Mouse (Mus musculus): ENCODE measurements around the gene Ltc4s.
A peak's percentile ranks its signal among the peaks of the same experiment; 100 is the strongest.

Gene Ltc4s

DNA sequence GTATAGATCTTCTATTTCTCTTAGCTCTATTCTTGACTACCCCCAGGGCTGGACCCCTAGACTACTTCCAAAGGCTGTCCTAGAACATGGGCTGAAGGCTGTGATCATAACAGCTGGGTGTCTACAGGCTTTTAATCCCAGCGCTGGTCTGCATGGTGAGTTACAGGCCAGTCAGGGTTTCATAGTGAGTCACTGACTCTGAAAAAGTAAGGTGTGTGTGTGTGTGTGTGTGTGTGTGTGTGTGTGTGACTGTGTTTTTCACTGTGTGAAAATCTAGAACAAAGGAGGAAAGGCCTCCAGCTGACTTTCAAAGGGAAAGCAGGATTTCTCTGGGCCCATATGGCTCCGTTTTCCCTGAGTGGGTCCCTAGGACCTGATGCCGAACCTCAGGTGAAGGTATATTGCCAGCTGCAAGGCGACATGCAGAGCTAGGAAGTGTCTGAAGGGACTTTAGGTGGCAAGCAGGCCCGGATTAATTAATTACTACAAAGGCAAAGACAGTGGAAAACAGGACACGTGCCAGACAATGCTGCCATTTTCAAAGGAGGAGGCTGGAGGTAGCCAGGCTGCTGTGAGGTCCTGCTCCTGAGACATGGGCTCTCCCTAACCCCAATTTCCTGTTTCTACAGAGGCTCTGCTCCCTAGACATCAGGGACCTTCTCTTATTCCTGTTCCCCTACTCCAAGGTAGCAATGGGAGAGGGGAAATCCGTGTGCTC is 15.7 kb downstream of the Ltc4s start:
- DNase-seq, result peak; percentile 86

DNA sequence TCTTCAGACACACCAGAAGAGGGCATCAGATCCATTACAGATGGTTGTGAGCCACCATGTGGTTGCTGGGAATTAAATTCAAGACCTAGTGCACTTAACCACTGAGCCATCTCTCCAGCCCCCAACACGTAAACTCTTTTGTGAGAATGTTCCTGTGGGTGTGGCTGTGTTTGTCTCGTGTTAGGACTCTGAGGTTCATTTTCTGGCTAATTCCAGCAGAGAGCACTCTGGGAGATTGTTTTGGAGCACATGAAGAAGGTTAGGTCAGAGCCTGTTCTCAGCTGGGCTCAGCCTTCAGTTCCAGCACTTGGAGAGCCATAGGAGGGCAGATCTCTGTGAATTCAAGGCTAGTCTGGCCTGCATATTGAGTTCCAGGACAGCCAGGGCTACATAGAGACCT is 18.6 kb downstream of the Ltc4s start:
- DNase-seq, result no peak

DNA sequence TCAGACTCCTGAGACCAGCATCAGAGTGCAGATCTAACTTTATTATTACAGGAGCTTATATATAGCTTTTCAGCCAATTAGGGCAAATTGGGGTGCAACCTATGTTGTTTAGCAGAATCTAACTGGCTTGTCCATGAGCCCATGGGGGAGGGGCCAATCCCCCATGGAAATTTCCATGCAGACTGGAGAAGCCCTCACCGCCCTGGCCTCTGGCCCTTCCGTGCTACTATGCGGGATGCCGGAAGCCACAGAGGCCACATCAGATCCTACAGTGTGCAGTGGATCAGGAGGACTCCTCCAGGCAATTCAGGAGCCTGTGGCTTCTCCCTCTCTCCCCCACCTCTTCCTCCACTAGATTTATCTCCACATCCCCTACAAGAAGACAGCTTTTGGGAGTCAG is 20.6 kb downstream of the Ltc4s start:
- peak; percentile 61 for DNase-seq

DNA sequence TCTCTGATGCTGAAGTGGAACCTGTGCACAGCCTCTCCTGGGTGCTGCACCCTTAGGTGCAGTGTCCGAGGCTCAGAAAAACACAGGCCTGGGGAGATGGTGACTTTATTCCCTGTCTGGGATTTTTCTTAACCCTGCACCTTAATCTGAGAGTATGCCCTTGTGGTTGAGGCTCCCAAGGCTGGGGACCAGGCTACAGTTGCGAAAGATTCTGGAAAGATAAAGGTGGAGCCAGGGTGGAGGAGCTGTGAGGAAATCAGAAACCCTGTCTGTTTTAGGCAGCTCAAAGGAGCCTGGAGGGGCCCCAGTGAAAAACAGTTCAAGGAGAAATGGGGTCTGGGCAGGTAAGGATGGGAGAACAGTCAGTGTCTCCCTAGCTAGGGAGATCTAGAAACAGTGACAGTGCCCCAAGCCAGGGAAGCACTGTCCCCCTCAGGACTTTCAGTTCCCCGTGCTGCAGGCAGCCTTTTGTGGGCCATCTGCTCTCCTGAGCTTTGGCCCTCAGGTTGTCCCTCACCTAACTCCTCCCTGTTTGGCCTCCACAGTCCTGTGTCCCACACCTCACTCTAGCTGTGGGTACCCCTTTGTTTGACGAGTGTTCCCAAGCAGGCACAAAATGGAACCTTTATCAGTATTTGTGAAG is 21.6 kb downstream of the Ltc4s start:
- DNase-seq, result no peak

DNA sequence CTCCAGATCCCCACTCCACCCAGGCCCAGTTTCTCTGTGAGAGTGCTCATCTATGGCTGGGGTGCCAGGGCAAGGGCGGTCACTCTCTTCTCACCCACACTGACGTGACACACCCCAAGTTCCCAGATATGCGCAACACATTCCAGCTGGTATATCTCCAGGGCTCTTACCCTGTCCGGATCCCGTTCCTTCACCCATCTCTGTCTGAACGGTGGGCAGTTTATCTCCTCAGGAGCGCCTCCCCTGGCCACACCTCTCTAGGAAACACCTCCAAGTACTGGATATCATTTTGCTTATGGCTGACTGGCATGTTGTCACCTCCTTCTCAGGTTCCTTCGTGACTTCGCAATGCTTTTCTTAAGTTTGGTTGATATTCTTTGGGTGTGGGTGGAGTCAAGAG is 22.8 kb downstream of the Ltc4s start:
- DNase-seq, result no peak

DNA sequence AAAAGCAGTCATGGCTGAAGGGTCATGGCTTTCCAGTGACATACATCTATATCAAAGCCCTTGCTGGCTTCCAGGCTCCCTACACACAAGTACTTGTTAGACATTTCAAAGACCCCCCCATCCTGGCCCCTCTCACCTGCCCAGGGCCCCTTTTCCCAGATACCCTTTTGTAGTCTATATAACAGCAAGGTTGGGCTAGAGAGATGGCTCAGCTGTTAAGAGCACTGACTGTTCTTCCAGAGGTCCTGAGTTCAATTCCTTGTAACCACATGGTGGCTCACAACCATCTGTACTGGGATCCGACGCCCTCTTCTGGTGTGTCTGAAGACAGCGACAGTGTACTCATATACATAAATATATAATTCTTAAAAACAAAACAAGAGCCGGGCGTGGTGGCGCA is 23.8 kb downstream of the Ltc4s start:
- DNase-seq, result no peak

DNA sequence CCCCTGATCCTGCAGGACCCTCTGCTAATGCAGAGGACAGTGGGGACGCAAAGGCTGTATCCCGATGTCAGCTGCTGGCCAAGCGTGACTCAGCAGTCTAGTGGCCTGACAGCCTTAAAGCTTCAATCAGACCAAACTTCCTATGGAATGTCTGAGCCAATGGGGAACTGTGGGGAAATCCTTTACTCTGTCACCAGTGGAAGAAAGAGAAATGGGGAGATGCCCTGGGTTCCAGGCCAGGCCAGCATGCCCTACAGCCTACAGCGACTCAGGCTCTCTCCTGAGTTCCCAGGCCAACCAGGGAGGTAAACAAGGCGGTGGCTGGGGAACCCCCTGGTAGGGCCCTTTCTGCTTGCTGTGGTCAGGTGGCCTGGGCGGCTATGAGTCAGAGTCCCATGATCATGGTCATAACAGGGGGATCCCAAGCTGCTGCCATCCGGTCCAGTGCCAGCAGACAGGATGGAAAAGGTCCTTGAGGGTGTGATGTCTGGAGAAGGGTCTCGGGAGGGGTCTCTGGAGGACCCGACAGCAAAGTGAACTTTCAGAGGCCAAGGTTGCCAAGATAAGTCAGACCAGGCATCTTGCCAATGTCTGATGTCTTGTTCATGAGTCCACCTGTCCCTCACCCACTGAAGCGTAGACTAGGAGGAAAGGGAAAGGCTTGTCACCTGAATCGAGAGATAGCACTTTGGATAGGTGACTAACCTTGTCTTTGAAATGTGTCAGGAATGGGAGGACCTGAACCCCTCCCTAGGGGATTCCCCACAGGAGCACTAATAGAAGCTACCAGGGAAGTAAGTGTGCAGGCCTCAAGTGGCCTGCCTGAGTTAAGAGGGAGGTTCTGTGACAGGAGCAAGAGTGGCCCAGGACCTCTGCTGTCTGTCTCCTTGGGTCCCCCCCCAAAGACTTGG is 25.3 kb downstream of the Ltc4s start:
- peak; percentile 97 for DNase-seq

DNA sequence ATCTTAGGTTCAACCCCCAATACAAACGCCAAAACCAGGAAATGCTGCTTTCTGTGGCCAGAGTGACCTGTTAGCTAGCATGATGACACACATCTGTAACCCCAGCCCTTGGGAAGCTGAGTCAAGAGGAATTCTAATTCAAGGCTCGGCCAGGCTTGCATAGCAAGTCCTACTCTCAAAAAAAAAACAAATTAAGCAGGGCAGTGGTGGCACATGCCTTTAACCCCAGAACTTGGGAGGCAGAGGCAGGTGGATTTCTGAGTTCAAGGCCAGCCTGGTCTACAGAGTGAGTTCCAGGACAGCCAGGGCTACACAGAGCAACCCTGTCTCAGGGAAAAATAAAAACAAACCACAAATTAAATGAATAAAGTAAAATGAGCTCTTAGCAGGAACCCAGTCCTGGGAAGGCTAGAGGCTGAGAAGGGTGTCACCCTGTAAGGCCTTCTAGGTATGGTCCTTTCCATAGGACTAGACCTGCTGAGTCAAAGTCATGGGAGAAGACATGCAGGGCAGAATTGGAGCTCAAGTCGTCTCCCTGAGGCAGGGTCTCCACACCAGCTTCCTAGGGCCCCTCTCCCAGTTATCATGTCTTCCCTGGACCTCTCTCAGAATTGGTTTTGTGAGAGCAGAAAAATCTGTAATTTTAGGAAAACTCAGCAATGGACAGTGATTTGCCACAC is 26.2 kb downstream of the Ltc4s start:
- no peak for DNase-seq

DNA sequence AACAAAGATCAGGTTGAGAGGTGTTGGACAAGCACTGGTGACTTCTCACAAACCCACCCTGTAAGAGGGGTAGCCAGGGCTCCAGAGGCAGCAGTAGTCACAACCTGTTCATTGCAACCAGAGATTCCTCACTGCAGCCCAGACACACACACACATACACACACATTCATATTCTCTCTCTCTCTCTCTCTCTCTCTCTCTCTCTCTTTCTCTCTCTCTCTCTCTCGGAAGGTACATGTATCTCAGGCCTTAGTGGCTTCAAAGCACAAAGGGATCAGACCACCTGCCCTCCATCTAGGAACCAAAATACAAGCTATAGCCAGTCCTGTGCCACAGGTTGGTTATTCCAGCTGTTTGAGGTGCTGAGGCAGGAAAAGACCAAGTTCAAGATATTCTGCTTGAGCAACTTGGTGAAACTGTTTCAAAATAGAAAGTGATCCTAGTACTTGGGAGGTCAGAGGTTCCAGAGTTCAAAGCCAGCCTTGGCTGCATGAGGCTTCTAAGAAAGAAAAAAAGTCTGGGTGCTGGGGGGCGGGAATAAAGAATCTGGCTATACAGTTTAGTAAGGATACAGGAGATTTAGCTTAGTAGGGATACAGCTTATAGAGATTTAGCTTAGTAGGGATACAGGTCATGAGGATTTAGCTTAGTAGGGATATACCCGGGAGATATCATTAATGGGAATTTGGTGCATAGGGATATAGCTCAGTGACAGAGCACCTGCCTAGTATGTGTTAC is 26.9 kb downstream of the Ltc4s start:
- DNase-seq, result no peak

DNA sequence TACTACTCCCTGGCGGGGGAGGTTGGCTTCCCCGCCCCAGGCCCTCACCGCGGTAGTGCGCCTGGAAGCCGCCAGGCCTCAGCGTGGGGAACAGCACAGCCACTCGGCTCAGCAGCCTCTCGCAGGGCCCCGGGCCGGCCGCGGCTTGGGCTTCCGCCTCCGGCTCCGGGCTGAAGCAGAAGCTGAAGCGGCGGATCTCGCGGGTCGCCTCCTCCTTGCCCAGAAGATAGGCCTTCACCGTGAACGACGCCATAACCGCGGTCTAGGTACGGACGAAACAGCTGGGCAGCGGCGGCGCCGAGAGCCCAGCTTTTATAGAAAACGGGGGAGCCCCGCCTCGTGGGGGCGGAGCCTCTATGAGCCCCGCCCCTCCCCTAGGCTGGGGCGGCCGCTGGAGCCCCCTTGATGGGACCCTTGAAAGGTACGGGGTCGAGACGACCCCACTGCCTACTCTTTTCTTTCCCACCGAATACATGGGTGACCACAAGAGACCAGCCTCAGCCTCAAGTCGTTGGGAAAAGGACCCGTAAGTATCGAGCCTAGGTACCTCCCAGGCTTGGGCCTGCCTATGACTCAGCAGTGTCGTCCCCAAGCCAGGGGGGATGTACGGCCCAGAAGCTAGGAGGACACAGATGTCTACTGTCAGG is 27.8 kb downstream of the Ltc4s start, which contains the start of the genes Sqstm1 and Mgat4b:
Gene Sqstm1, minus strand, starts transcription at position 323 of the 647 bp plus-strand sequence.
Gene Mgat4b, plus strand, starts transcription at position 386 of the 647 bp plus-strand sequence.
- peak; percentile 84 for DNase-seq

DNA sequence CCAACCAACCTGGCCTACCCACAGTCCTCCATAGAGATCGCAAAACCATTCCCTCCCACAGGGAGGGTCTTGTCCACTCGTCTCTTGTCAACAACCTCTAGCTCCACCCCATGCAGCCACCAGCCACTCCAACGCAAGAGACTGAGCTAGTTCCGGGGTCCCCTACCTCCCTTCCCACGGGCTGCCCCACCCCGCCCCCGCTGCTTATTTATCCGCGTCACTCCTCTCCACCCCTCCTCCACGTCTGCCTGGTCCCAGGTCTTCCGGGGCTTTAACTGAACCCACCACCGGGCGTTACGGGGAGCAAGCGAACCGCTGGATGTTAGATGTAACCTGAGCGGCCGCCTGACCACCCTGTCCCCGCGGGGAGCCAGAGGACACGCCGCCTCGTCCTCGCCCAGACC is 28.3 kb downstream of the Ltc4s start:
- peak; percentile 94 for DNase-seq

DNA sequence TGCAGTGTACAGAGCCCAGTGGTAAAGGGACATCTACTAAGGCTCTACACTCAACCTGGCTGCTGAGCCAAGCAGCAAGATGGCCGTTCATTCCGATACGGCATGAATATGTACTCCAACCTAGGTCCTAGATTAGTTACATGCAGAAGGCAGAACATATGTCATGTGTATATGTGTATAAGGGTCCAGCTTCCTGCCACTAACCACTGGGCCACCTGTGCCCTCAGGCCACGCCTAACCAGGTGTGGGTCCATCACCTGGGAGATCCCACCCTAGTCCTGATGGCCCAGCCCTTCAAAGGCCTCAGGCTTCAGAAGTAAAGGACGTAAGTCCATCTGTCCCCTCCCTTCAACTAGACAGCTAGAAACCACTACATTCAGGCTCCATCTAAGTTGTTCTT is 30.4 kb downstream of the Ltc4s start:
- no peak for DNase-seq

DNA sequence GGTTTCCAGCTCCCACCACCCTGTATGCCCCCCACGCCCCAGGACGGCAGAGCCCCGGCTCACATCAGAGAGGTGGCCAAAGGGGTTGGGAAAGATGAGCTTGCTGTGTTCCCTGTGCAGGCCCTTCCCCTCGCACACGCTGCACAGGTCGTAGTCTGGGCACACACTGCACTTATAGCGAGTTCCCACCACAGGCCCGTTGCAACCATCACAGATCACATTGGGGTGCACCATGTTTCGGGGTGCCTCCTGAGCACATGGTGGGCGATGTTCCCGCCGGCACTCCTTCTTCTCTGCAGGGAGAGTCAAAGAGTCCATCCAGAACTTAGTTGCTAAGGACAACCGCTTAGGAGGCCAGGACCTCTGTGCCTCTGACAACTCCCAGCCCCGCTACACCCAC is 31.1 kb downstream of the Ltc4s start:
- no peak for DNase-seq

DNA sequence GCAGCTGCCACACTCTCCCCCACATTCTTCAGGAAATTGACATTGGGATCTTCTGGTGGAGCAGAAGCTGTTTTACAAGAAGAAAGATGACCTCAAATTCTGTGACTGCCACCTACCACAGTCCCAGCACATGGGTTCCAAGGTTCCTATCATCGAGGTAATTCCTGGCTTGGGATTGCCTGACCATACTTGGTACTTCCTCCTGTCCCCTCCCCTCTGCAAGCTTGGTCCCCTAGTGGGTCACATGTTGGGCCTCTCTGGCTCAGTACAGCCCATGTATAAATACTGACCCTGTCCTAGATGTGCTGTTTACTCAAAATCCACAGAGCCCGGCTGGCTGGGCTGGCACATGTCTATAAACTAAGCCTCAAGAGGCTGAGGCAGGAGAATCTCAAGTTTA is 32.4 kb downstream of the Ltc4s start:
- DNase-seq, result no peak

DNA sequence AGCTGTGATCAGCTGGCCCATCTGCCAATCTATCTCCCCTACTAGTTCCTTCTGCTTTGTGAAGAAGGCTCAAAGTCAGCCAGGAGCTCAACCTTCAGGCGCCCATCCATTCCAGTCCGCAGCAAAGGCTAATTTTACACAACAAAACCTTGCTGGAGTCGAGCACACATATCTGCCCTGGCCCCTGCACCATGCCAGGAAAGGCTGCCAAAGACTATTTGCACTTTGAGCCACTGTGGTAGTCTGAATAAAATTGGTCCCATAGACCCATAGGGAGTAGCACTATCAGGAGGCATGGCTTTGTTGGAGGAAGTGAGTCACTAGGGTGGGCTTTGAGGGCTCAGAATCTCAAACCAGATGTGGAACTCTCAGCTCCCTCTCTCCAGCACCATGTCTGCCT is 33.0 kb downstream of the Ltc4s start:
- DNase-seq, result peak; percentile 61

DNA sequence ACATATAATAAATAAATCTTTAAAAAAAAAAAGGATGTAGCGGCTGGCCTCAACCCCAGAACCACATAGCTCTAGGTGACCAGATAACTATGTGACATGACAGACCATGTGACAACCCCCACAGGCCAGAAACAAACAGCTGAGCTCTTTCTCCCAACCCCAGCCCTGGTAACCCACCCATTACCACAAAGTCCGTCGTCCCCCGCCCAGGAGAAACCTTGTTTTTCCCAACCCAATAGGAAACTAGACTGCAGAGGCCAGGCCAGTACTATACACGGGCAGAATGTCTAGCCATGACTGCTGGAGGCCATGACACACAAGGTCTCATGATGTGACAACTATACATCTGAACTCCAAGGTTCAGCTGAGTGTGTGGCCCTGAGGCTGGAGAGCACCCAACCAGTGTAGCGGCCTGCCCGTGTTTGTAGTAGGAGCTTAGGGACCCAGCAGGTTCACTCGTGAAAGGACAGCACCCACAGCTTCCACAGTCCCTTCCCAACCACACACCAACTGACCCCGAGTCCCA is 35.1 kb downstream of the Ltc4s start:
- no peak for DNase-seq

DNA sequence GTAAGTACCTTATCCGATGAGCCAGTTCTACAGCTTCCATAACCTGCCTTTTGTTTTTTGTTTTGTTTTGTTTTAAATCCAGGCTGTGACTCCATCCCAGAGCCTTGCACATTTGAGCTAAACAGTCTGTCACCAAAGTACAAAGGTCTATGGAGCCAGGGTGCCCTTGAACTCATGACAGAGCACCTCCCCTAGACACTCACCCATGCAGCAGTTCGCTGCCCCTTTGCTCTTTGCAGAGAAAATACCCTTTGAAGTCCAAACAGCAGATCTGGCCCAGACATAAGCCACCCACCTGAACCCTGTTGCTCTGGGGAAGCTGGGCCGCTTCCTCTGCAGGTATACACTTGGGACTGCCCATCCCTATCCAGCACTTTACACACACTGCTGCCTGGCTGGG is 36.8 kb downstream of the Ltc4s start:
- peak; percentile 49 for DNase-seq

DNA sequence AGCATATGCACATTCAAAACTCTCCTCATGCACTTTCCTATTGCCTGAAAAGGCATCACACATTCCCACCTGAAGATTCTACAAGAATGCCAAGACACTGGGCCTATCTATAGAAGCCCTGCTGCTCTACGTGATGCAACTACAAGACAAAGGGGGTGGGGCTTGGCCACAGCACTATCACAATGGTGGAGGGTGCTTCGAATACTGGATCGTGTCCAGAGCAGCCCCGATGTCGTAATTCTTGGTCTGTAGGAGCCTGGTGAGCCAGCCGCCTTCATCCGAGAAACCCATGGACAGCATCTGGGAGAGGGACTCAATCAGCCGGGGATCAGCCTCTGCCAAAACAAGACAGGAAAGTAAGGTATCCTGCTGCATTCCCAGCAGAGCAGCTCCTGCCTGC is 37.8 kb downstream of the Ltc4s start:
- no peak for DNase-seq

DNA sequence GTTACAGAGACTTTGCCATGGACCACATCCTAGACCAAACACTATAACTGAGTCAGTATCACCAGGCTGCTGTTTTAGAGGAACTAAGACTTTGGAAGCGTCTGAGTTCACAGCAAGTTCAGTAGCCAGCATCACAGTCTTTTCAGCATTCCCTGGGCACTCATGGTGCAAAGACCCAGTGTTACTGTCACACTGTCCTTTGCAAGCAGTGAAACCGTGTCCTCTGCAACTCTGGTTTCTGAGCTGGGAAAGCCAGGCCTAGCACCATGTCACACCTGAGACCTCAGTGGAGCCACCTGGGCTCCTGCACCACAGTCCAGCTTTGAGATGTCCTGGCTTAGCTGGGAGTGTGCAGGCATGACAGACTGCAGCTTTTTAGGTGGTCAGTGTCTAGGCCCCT is 39.5 kb downstream of the Ltc4s start:
- DNase-seq, result no peak

DNA sequence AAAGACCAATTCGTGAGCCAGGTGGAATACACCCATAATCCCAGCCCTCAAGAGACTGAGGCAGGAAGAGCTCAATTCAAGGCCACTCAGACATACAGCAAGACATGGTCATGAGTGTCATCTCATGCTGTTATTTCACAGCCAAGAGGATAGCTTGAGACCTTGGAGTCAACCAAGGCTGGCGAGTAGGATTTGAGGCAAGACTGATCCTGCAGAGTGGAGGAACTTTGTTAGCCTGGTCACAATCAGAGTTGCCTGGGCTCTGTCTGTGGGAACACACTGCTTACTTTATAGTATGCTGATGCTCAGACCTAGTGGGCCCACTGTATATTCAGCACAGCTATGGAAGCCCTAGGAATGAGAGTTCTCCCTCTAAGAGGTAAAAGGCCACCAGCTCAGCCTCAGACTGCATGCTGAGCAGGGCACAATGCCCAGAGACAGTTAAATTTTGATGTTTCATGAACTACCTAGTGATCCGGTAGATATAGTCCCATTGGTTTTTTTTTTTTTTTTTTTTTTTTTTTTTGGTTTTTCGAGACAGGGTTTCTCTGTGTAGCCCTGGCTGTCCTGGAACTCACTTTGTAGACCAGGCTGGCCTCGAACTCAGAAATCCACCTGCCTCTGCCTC is 40.1 kb downstream of the Ltc4s start:
- DNase-seq, result peak; percentile 56

DNA sequence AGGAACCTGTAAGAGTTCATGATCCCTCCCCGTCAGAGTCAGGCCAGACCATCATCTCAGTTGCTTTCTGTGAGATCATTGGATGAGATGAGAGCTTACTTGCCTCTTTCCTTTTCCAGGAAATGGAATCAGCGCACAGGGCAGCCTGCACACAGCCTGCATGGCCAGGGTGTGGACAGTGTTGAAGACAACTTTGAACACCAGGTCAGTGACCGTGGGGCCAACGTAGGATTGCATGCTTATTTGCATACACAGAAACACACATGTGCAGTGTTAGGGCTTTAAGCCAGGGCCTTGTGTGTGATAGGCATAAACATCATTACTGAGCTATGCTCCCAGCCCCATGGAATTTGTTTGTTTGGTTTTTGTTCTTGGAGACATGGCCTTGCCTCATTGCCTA is 40.9 kb downstream of the Ltc4s start:
- DNase-seq, result no peak

All from kidney, adult 9 months (tissue).